Mouse (Mus musculus) sigmoid colon, adult 10 weeks (tissue): ENCODE measurements around the gene Sertad2. TPM values are rescaled to one million over a fixed set of nuclear protein-coding genes. Genes with fewer than 3 reads are reported as not detected.

Source experiments
- polyA plus RNA-seq: library from polyadenylated mRNA; stranded (reverse); fragments of 350-450 nt; fragmentation: Illumina TruSeq; extraction: RNeasy Lipid Tissue Mini Kit (QIAGEN cat#74804); gene quantifications from one replicate; pipeline ENCODE4 v1.2.3, GENCODE M21; 2014; ENCODE audit warnings: low read depth, low replicate concordance

Gene Sertad2
- polyA plus RNA-seq: 35.0 TPM

DNA sequence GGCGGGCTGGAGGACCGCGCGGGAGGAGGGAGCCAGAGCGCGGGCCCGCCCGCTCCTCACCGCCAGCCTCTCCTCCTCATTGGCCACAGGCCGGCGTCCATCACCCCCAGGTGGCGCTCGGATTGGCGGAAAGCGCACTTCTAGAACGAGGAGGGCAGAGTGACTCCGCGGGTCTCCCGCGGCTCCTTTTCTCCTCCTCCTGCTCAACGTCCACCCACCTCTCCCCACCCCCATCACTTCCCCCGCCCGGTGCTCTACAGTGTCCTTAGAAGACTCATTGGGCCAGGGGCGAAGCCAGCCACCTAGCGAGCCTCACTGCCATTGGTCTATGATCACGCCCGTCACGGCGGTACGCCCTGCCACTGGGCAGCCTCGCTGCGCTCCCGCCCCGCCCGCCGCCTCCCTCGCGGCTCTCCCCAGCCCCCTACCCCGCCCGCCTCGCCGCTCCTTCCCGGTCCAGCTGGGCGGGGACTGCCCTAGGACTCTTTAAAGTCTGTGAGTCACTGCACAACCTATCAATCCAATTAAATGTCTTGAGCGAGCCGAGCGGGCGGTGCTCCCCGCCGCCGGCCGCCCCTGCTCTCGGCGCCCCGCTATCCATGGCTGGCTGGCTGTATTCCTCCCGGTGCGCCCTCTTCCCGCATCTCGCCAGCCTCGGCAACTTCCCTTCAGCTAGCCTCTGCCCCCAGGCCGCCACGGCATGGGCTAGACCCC lies at the start of gene Sertad2:
Gene Sertad2 (plus strand): TSS at position 515 of the 714 bp plus-strand sequence.

Other genes starting within 250 kb of the Sertad2 start
- 7.1 TPM for gene Slc1a4, start 210.5 kb upstream of the Sertad2 start, polyA plus RNA-seq
- gene Aftph, start 198.3 kb downstream of the Sertad2 start, polyA plus RNA-seq: 200 TPM